Mouse (Mus musculus): Measurements from ENCODE around the gene Pdzrn4. TPM values are rescaled to one million over a fixed set of nuclear protein-coding genes. Genes with fewer than 3 reads are reported as not detected.

Gene Pdzrn4
- polyA plus RNA-seq, 2 experiments = 1.4 to 1.9 TPM

- Histone ChIP-seq H3K9ac (ENCODE audit: low read depth, low read length, severe bottlenecking) (no peak overlapping the region), H3K9me3 (ENCODE audit: control insufficient read depth, low read length) (no peaks in the 10 kb centered on the region), H3K4me1 (ENCODE audit: control insufficient read depth, insufficient read depth, low read length) (no peaks in the 10 kb centered on the region), H3K27ac (replicated peaks; ENCODE audit: low read depth, low read length) (no peak overlapping the region), H3K4me3 (replicated peaks; ENCODE audit: low read length) (no peak overlapping the region), H3K4me2 (replicated peaks; ENCODE audit: low read depth, low read length, severe bottlenecking) (no peak overlapping the region), H3K36me3 (ENCODE audit: control insufficient read depth, insufficient read depth, low read length) (no peaks in the 10 kb centered on the region), H3K27me3 (ENCODE audit: control insufficient read depth, insufficient read depth, low read length) (no peaks in the 10 kb centered on the region)
- DNase-seq (ENCODE audit: low spot score) (no peak), ATAC-seq (ENCODE audit: low FRiP score, low read depth) (no peak)
- TF ChIP-seq POLR2A (IDR thresholded peaks at IDR 0.05; ENCODE audit: borderline replicate concordance, extremely low read depth, insufficient read depth, insufficient read length) = no peak
Measured at GRCm38 (mm10) chr15:92364592-92364991, 32.1 kb upstream of the Pdzrn4 start.

- no peaks in the 10 kb centered on the region for H3K9me3 ChIP-seq (ENCODE audit: control insufficient read depth, low read length)
- DNase-seq (ENCODE audit: low spot score) (no peak), ATAC-seq (ENCODE audit: low FRiP score, low read depth) (no peak)
- no peak for TF ChIP-seq POLR2A (IDR thresholded peaks at IDR 0.05; ENCODE audit: borderline replicate concordance, extremely low read depth, insufficient read depth, insufficient read length)
- H3K27me3 ChIP-seq (ENCODE audit: control insufficient read depth, insufficient read depth, low read length) = peaks cover 27% of the 10 kb centered on the region
- H3K27ac ChIP-seq (replicated peaks; ENCODE audit: low read depth, low read length) = no peak overlapping the region
- no peaks in the 10 kb centered on the region for H3K36me3 ChIP-seq (ENCODE audit: control insufficient read depth, insufficient read depth, low read length)
- no peak overlapping the region for H3K4me3 ChIP-seq (replicated peaks; ENCODE audit: low read length)
- H3K9ac ChIP-seq (ENCODE audit: low read depth, low read length, severe bottlenecking) = no peak overlapping the region
- 84% methylated on average over 5 of the region's 5 CpGs for whole genome bisulfite sequencing
- no peak overlapping the region for H3K4me2 ChIP-seq (replicated peaks; ENCODE audit: low read depth, low read length, severe bottlenecking)
- H3K4me1 ChIP-seq (ENCODE audit: control insufficient read depth, insufficient read depth, low read length) = peaks cover 8% of the 10 kb centered on the region; the same call in 1 of the 2 replicates
Measured at GRCm38 (mm10) chr15:92394811-92395210, 1.9 kb upstream of the Pdzrn4 start.

DNA sequence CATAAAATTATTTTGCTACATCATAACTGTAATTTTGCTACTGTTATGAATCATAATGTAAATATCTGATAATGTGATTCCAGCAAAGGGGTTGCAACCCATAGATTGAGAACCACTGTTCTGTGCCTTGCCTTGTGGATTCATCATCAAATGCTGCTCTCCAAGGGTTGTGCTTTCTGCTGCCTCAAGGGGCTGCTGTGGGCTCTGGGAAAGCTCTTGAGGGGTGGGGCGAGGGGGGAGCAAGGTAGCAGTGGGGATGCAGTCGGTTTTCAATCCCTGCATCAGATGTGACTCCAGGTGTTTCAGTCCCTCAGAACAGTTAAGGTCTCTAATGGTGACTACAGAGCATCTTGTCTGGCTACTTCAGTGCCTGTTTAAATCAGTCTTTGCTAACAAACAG, 2.1 kb downstream of the Pdzrn4 start:
- Histone ChIP-seq H3K4me1 (ENCODE audit: control insufficient read depth, insufficient read depth, low read length) (peaks cover 8% of the 10 kb centered on the region; the same call in 1 of the 2 replicates), H3K27me3 (ENCODE audit: control insufficient read depth, insufficient read depth, low read length) (peaks cover 27% of the 10 kb centered on the region), H3K9ac (ENCODE audit: low read depth, low read length, severe bottlenecking) (no peak overlapping the region), H3K27ac (replicated peaks; ENCODE audit: low read depth, low read length) (no peak overlapping the region), H3K4me3 (replicated peaks; ENCODE audit: low read length) (no peak overlapping the region), H3K9me3 (ENCODE audit: control insufficient read depth, low read length) (no peaks in the 10 kb centered on the region), H3K4me2 (replicated peaks; ENCODE audit: low read depth, low read length, severe bottlenecking) (0 out of 2 replicates have a peak overlapping the region, but pooled peaks have one; percentile 13), H3K36me3 (ENCODE audit: control insufficient read depth, insufficient read depth, low read length) (no peaks in the 10 kb centered on the region)
- TF ChIP-seq POLR2A (IDR thresholded peaks at IDR 0.05; ENCODE audit: borderline replicate concordance, extremely low read depth, insufficient read depth, insufficient read length) = no peak
- WGBS = 33% methylated on average over 2 of the region's 2 CpGs
- DNase-seq (ENCODE audit: low spot score) = no peak
- ATAC-seq (ENCODE audit: low FRiP score, low read depth) = no peak

- no peak overlapping the region for H3K4me3 ChIP-seq (replicated peaks; ENCODE audit: low read length)
- DNase-seq (ENCODE audit: low spot score) (peak; percentile 38), ATAC-seq (ENCODE audit: low FRiP score, low read depth) (no peak; the same call in 1 of the 2 replicates)
- TF ChIP-seq POLR2A (IDR thresholded peaks at IDR 0.05; ENCODE audit: borderline replicate concordance, extremely low read depth, insufficient read depth, insufficient read length) = no peak
- no peaks in the 10 kb centered on the region for H3K36me3 ChIP-seq (ENCODE audit: control insufficient read depth, insufficient read depth, low read length)
- no peak overlapping the region for H3K9ac ChIP-seq (ENCODE audit: low read depth, low read length, severe bottlenecking)
- no peak overlapping the region for H3K27ac ChIP-seq (replicated peaks; ENCODE audit: low read depth, low read length)
- no peaks in the 10 kb centered on the region for H3K9me3 ChIP-seq (ENCODE audit: control insufficient read depth, low read length)
- WGBS = 25% methylated on average over 5 of the region's 5 CpGs
- no peak overlapping the region for H3K4me2 ChIP-seq (replicated peaks; ENCODE audit: low read depth, low read length, severe bottlenecking)
- H3K27me3 ChIP-seq (ENCODE audit: control insufficient read depth, insufficient read depth, low read length) = peaks cover 27% of the 10 kb centered on the region
- peaks cover 8% of the 10 kb centered on the region; the same call in 1 of the 2 replicates for H3K4me1 ChIP-seq (ENCODE audit: control insufficient read depth, insufficient read depth, low read length)
Measured at GRCm38 (mm10) chr15:92399278-92399677, 2.6 kb downstream of the Pdzrn4 start.

- no peaks in the 10 kb centered on the region for H3K36me3 ChIP-seq (ENCODE audit: control insufficient read depth, insufficient read depth, low read length)
- H3K4me3 ChIP-seq (replicated peaks; ENCODE audit: low read length) = no peak overlapping the region
- H3K9me3 ChIP-seq (ENCODE audit: control insufficient read depth, low read length) = no peaks in the 10 kb centered on the region
- H3K9ac ChIP-seq (ENCODE audit: low read depth, low read length, severe bottlenecking) = no peak overlapping the region
- H3K27me3 ChIP-seq (ENCODE audit: control insufficient read depth, insufficient read depth, low read length) = peaks cover 19% of the 10 kb centered on the region
- peaks cover 5% of the 10 kb centered on the region; the same call in 1 of the 2 replicates for H3K4me1 ChIP-seq (ENCODE audit: control insufficient read depth, insufficient read depth, low read length)
- ATAC-seq (ENCODE audit: low FRiP score, low read depth) (no peak), DNase-seq (ENCODE audit: low spot score) (no peak)
- WGBS = 64% methylated on average over 6 of the region's 6 CpGs
- H3K27ac ChIP-seq (replicated peaks; ENCODE audit: low read depth, low read length) = no peak overlapping the region
- no peak for TF ChIP-seq POLR2A (IDR thresholded peaks at IDR 0.05; ENCODE audit: borderline replicate concordance, extremely low read depth, insufficient read depth, insufficient read length)
- no peak overlapping the region for H3K4me2 ChIP-seq (replicated peaks; ENCODE audit: low read depth, low read length, severe bottlenecking)
Measured at GRCm38 (mm10) chr15:92401554-92401953, 4.9 kb downstream of the Pdzrn4 start.

- ATAC-seq (ENCODE audit: low FRiP score, low read depth) (0 out of 2 replicates have a peak, but pooled peaks have one; percentile 41), DNase-seq (ENCODE audit: low spot score) (no peak)
- TF ChIP-seq POLR2A (IDR thresholded peaks at IDR 0.05; ENCODE audit: borderline replicate concordance, extremely low read depth, insufficient read depth, insufficient read length) = no peak
- whole genome bisulfite sequencing = 15% methylated on average over 4 of the region's 4 CpGs
- Histone ChIP-seq H3K9ac (ENCODE audit: low read depth, low read length, severe bottlenecking) (no peak overlapping the region), H3K9me3 (ENCODE audit: control insufficient read depth, low read length) (no peaks in the 10 kb centered on the region), H3K4me3 (replicated peaks; ENCODE audit: low read length) (no peak overlapping the region), H3K4me1 (ENCODE audit: control insufficient read depth, insufficient read depth, low read length) (peaks cover 15% of the 10 kb centered on the region), H3K27ac (replicated peaks; ENCODE audit: low read depth, low read length) (no peak overlapping the region), H3K36me3 (ENCODE audit: control insufficient read depth, insufficient read depth, low read length) (no peaks in the 10 kb centered on the region), H3K27me3 (ENCODE audit: control insufficient read depth, insufficient read depth, low read length) (no peaks in the 10 kb centered on the region), H3K4me2 (replicated peaks; ENCODE audit: low read depth, low read length, severe bottlenecking) (no peak overlapping the region)
Measured at GRCm38 (mm10) chr15:92415323-92415722, 18.6 kb downstream of the Pdzrn4 start.
